Mouse (Mus musculus): Measurements from ENCODE around the gene Knstrn. TPM values are rescaled to one million over a fixed set of nuclear protein-coding genes. Genes with fewer than 3 reads are reported as not detected.

Knstrn gene
- polyA plus RNA-seq, 1 experiment from 2014 or later: 157 TPM

DNA sequence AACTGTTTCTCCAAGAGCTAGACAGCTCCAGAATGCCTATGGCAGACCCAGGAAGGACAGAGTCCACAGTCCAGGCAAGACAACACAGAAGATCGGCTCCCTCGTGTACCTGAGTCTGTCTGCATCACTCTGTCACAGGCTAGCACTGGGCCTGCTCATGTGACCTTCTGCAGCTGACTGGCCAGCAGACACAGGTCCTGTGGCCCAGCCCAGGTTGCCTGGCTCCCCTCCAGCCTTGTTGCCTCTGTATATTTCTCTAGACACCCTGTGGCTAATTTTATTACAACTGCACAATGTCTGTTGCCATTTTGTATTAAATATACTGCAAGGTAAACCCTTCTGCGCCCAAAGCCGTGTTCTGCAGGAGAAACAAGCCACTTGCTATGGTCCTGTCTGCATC, 67.2 kb downstream of the Knstrn start:
- H3K9me3 ChIP-seq (replicated peaks): no peaks in the 10 kb centered on the region
- H3K36me3 ChIP-seq: peaks cover 46% of the 10 kb centered on the region
- DNase-seq (ENCODE audit: low spot score): no peak
- H3K4me3 ChIP-seq: no peak overlapping the region
- 89% methylated on average over 4 of the region's 4 CpGs for WGBS
- no peak overlapping the region for H3K27ac ChIP-seq
- peaks cover 24% of the 10 kb centered on the region for H3K27me3 ChIP-seq (ENCODE audit: low read depth, poor library complexity, severe bottlenecking)
- peaks cover 7% of the 10 kb centered on the region for H3K4me1 ChIP-seq

DNA sequence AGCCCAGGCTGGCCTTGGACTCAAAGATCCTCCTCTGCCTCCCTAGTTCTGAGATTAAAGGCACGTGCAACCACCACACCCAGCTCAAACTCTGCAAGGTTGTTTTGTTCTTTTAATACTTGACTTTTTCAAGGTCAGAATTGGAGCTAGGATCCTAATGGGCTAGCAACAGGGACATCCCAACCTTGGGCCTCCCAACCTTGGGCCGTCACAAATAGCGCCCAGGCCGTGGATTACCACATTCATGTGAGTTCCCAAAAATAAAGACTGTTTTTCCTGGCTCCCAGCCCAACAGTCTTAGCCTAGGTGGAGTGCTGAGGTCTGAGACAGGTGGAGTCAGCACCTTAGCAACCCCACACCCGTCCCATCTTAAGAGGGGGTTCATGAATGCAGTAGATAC, 68.2 kb downstream of the Knstrn start:
- no peak for DNase-seq (ENCODE audit: low spot score)
- H3K9me3 ChIP-seq (replicated peaks): no peaks in the 10 kb centered on the region
- peaks cover 37% of the 10 kb centered on the region for H3K36me3 ChIP-seq
- H3K27ac ChIP-seq: no peak overlapping the region
- H3K27me3 ChIP-seq (ENCODE audit: low read depth, poor library complexity, severe bottlenecking): peaks cover 32% of the 10 kb centered on the region
- WGBS: 88% methylated on average over 5 of the region's 5 CpGs
- peaks cover 7% of the 10 kb centered on the region for H3K4me1 ChIP-seq
- no peak overlapping the region for H3K4me3 ChIP-seq

DNA sequence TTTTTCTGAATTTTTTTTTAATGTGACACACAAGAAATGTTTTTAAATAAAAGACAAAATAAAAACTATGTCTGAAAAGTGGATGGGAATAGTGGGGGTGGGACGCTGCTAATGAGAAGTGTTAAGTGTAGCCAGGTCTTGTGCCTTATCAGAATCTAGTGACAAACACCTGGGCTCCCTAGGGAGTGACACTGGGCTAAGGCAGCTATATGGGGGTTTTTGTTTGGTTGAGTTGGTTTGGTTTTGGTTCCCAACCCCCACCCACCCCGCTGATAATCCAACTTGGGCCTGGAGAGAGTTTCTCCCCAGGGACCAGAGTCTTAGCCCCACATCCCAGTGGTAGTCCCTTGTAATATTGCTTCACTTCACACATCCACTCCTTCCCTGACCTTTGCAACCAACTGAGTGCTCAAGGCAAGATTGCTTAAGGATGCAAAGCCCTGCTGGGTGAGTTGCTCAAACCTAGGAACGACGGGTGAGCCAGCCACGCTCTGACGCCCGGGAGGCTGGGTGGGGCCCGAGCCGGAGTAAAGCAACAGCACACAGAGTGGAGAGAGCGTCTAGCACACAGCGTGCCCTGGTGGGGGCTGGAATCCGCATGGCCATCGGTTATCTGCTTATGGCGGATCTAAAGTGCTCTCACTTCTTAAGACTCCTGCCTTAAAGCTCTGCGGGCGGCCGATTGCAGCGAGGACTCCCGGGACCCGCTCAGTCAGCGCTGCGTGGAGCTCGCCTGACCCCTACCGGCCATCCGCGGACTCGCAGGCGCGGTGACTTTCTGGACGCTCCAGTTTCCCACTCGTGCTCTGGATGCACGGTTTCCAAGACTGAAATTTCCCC, 69.3 kb downstream of the Knstrn start:
- Histone ChIP-seq H3K4me3 (peak overlapping the region; percentile 53), H3K27me3 (ENCODE audit: low read depth, poor library complexity, severe bottlenecking) (peaks cover 43% of the 10 kb centered on the region), H3K4me1 (peaks cover 7% of the 10 kb centered on the region), H3K36me3 (peaks cover 27% of the 10 kb centered on the region), H3K9me3 (replicated peaks) (no peaks in the 10 kb centered on the region), H3K27ac (peak overlapping the region; percentile 62; the same call in 1 of the 2 replicates)
- peak; percentile 92 for DNase-seq (ENCODE audit: low spot score)
- WGBS: 1% methylated on average over 32 of the region's 32 CpGs

DNA sequence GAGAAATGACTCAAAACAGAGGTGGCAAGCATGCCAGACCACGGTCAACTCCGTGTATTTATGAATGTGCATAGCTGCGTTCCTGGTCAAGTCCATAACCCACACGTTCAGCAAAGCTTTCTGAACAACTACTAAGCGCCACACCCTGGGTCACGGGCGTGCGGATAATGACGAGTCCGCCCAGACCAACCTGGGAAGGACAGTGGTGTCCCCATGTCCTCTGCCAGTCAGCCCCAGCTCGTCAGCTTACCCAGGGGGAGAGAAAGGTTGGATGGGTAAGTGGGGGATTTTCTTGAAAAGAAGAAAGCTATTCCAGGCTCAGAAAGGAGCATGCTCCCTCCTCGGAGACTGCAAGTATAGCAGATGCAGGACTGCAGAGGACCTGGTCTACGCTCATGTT, 73.6 kb downstream of the Knstrn start:
- peaks cover 76% of the 10 kb centered on the region for H3K27me3 ChIP-seq (ENCODE audit: low read depth, poor library complexity, severe bottlenecking)
- peaks cover 7% of the 10 kb centered on the region for H3K4me1 ChIP-seq
- no peak for DNase-seq (ENCODE audit: low spot score)
- no peak overlapping the region for H3K4me3 ChIP-seq
- WGBS: 76% methylated on average over 13 of the region's 13 CpGs
- H3K9me3 ChIP-seq (replicated peaks): no peaks in the 10 kb centered on the region
- H3K27ac ChIP-seq: no peak overlapping the region
- no peaks in the 10 kb centered on the region for H3K36me3 ChIP-seq

DNA sequence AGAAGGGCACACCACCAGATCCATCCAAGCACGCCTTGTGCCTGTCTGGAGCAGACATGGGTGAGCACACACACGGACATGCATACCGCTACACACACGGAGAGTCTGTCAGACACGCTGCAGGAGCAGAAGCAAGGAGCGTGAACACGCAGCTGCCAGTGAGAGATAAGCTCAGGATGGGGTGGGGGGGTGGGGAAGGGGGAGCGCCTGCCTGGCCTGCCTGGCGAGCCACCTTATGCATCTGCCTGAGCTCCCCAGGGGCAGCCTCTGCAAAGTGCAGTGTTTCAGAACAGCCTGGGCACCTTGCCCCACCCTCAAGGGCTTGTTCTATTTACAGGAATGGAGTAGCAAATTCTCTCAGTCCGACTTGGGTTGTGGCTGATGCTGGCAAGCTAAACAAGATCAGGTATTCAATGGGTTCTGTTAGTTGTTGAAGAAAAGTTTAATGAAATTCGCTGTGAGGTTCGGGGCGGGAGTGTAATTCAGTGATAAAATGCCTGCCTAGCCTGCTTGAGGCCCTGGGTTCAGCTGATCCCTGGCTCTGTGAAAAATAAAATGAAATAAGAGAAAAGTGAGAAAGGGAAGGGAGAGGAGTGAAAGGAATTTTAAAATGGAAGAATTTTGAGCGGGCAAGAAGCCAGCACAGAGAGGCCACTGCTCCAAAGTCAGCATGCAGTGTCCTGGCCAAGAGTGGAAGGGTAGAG, 74.2 kb downstream of the Knstrn start:
- Histone ChIP-seq H3K9me3 (replicated peaks) (no peaks in the 10 kb centered on the region), H3K4me1 (peaks cover 5% of the 10 kb centered on the region), H3K36me3 (no peaks in the 10 kb centered on the region), H3K27me3 (ENCODE audit: low read depth, poor library complexity, severe bottlenecking) (peaks cover 82% of the 10 kb centered on the region), H3K4me3 (no peak overlapping the region), H3K27ac (no peak overlapping the region)
- DNase-seq (ENCODE audit: low spot score): no peak
- 30% methylated on average over 14 of the region's 14 CpGs for WGBS

DNA sequence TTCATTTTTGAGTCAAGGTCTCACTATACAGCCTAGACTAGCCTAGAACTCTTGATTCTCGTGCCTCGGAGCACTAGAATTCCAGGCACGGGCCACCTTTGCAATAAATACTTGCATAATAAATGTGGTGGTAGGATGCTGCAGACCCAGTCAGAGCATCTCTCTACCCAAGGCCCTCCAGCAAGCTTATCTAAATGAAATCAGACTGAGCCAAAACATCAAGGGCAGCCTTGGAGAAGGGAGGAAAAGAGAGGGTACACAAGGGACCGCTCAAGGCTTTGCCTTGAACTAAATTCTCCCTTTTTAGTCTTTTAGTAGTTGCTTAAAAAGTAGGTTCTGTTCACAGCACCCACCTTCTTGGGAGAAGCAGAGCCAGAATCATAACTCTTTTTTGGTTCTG, 77.4 kb downstream of the Knstrn start:
- no peak overlapping the region for H3K27ac ChIP-seq
- WGBS: 90% methylated on average over 4 of the region's 4 CpGs
- H3K4me3 ChIP-seq: no peak overlapping the region
- H3K4me1 ChIP-seq: peaks cover 2% of the 10 kb centered on the region
- H3K36me3 ChIP-seq: no peaks in the 10 kb centered on the region
- no peak for DNase-seq (ENCODE audit: low spot score)
- H3K9me3 ChIP-seq (replicated peaks): no peaks in the 10 kb centered on the region
- H3K27me3 ChIP-seq (ENCODE audit: low read depth, poor library complexity, severe bottlenecking): peaks cover 88% of the 10 kb centered on the region

DNA sequence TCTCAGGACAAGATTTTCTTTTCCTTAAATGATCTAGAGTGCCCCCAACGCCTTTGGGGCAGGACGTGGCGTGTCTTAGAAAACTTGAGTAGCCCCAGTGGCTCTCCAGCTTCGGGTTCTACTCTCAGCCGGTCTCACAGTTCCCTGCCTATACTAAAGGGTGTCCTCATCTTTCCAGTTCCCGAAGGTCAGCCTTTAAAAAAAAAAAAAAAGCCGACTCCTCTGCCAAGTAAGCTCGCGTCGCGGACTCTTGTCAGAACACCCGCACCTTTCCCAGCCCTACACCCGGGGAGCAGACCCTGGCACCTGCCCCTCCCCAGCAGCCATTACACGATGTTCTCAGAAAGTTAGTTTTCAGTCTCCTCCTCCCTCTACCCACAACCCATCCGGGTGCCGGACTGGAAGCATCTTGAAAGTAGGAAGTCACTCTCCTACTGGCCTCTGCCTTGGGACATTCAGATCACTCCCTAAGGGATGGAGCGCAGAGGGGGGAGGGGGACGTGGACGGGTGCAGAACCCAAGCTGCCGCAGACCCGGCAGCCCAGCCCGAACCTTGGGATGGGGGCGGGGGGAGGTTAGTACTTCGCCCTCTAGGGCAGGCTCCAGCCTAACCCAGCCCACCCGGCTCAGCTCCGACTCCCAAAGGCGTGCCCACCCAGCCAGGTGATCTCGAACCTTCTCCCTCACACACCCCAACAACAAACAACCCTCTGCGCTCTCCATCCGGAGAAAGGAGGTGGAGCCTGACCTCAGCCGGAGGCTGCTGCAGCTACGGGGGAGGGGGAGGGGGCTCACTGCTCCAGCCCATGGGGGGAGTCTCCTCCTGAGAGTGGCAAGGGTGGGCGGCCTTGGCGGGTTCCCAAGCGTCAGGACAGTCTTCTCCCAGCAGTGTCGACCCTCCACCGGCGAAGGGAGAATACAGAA, 82.4 kb downstream of the Knstrn start:
- Histone ChIP-seq H3K4me3 (peak overlapping the region; percentile 57), H3K36me3 (no peaks in the 10 kb centered on the region), H3K4me1 (peaks cover 50% of the 10 kb centered on the region), H3K9me3 (replicated peaks) (no peaks in the 10 kb centered on the region), H3K27ac (peak overlapping the region; percentile 62), H3K27me3 (ENCODE audit: low read depth, poor library complexity, severe bottlenecking) (peaks cover 94% of the 10 kb centered on the region)
- under 1% methylated on average over 38 of the region's 38 CpGs for WGBS
- DNase-seq (ENCODE audit: low spot score): peak; percentile 57

DNA sequence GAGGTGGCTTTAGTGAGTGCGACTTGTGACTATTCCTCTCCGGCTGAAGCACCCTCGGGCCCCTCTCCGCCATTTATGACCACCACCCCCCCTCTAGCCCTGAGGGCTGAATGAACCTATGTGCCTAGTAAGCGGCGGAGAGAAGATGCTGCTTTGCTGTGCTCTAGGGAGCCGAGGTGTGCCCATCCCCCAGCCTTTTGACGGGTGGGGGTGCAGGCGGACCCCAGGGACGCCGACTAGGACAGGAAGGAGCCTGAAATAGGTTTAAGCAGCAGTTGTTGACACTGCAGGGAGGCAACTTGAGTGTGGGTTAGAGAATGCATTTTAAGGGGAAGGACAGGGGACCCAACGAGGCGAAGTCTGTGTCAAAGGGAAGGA, 83.1 kb downstream of the Knstrn start:
- Histone ChIP-seq H3K4me1 (peaks cover 55% of the 10 kb centered on the region), H3K9me3 (replicated peaks) (no peaks in the 10 kb centered on the region), H3K27me3 (ENCODE audit: low read depth, poor library complexity, severe bottlenecking) (peaks cover 89% of the 10 kb centered on the region), H3K27ac (peak overlapping the region; percentile 62), H3K4me3 (peak overlapping the region; percentile 57), H3K36me3 (no peaks in the 10 kb centered on the region)
- peak; percentile 61 for DNase-seq (ENCODE audit: low spot score)
- WGBS: 2% methylated on average over 13 of the region's 13 CpGs

DNA sequence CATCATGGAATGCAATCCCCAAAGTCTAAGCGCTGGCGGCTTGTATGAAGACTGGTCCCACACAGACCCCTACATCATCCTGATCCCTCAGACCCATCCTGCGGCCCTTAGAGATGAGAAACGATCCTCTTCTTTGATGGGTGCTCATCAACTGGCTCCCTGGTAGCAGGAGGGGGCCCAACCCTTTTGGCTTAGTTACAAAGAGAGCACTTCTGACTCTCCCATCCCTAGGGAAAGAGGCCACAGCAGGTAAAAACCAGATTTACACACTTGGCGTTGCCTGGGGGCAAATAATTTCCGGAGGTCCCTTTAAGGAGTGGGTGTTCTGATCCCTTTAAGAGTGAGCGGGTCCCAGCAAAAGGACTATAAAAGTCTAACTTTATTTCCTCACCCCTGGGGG, 83.6 kb downstream of the Knstrn start:
- peak; percentile 48 for DNase-seq (ENCODE audit: low spot score)
- peak overlapping the region; percentile 57 for H3K4me3 ChIP-seq
- WGBS: 2% methylated on average over 7 of the region's 7 CpGs

DNA sequence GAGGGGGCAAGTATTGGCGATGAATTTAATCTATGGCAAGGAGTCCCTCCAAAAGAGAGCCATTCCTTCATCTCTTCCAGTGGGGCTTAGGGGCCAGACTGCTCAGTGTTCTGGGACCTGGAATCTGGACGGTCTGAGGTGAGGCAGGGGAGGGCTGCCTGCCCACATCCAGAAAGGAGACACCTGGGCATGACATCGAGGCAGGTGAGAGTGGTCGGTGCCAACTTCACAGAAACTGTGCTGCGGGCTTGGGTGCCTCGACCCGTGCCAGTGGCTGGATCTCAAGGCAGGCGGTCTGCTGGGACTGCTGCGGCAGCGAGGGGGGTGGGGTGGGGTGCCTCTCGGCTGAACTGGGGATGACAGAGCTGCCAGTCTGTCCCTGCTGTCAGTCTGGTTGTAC, 84.0 kb downstream of the Knstrn start:
- no peak overlapping the region for H3K27ac ChIP-seq
- under 1% methylated on average over 11 of the region's 11 CpGs for WGBS
- H3K9me3 ChIP-seq (replicated peaks): no peaks in the 10 kb centered on the region
- peak overlapping the region; percentile 57 for H3K4me3 ChIP-seq
- peaks cover 64% of the 10 kb centered on the region for H3K4me1 ChIP-seq
- peak; percentile 45 for DNase-seq (ENCODE audit: low spot score)
- no peaks in the 10 kb centered on the region for H3K36me3 ChIP-seq
- H3K27me3 ChIP-seq (ENCODE audit: low read depth, poor library complexity, severe bottlenecking): peaks cover 87% of the 10 kb centered on the region

More for the DNA sequence above, 83.6 kb downstream of the Knstrn start:
- Histone ChIP-seq H3K27me3 (ENCODE audit: low read depth, poor library complexity, severe bottlenecking) (peaks cover 87% of the 10 kb centered on the region), H3K9me3 (replicated peaks) (no peaks in the 10 kb centered on the region), H3K4me1 (peaks cover 60% of the 10 kb centered on the region), H3K36me3 (no peaks in the 10 kb centered on the region), H3K27ac (no peak overlapping the region)

DNA sequence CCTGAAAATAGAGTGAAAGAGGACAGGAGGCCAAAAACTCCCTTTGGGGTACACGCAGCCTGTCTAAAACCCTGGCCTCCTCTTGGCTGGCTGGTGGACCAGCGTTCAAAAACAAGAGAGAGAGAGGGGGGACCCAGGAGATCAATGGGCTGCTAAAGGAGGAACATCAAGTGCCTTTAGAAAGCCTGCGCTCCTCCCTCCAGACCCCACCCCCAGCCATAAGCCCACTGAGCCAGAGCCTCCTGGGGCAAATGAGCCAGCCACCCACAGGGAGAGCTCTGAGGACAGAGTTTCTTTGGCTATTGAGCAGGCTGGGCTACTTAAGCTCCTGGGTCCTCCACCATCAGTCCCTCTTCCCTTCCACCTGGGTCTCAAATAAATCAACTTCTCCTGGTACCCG, 85.0 kb downstream of the Knstrn start:
- 0% methylated on average over 4 of the region's 4 CpGs for WGBS
- peak; percentile 38 for DNase-seq (ENCODE audit: low spot score)
- Histone ChIP-seq H3K9me3 (replicated peaks) (no peaks in the 10 kb centered on the region), H3K27me3 (ENCODE audit: low read depth, poor library complexity, severe bottlenecking) (peaks cover 87% of the 10 kb centered on the region), H3K4me1 (peaks cover 72% of the 10 kb centered on the region), H3K27ac (no peak overlapping the region), H3K36me3 (no peaks in the 10 kb centered on the region), H3K4me3 (no peak overlapping the region)

DNA sequence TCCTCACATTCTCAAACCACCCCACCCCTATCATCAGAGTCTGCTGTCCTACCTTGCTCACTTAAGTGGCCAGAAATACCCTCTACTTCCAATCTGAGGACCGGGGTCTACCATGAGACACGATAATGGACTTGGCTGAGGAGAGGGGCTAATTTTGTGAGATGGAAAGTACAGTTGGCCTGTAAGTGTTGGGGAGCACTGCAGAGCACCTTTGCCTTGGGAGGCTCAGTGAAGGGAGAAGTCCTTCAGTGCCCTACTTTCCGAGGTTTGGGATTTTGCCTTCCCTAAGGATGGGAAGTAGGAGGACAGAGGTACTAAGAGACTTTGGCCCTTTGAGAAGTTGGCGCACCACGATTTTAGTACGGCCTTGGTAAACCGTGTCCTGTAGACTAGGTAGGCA, 85.5 kb downstream of the Knstrn start:
- H3K27ac ChIP-seq: no peak overlapping the region
- H3K9me3 ChIP-seq (replicated peaks): no peaks in the 10 kb centered on the region
- peak overlapping the region; percentile 79; the same call in 1 of the 2 replicates for H3K4me3 ChIP-seq
- DNase-seq (ENCODE audit: low spot score): no peak
- peaks cover 72% of the 10 kb centered on the region for H3K4me1 ChIP-seq
- H3K27me3 ChIP-seq (ENCODE audit: low read depth, poor library complexity, severe bottlenecking): peaks cover 87% of the 10 kb centered on the region
- no peaks in the 10 kb centered on the region for H3K36me3 ChIP-seq
- WGBS: 10% methylated on average over 7 of the region's 7 CpGs

Data from limb, embryonic 10.5 days (tissue).